Mouse (Mus musculus) lung, adult 2 months (tissue): ENCODE results near the gene Mrpl58.

Experiments used
- CTCF ChIP-seq: fragments of 200-500 bp; IDR thresholded peaks from 2 replicates; pipeline ENCODE4 v1.5.1; 2011; ENCODE audit warnings: mild to moderate bottlenecking, low read length, control low read depth; ENCODE audit not compliant: insufficient read depth
- POLR2A ChIP-seq: fragments of 200-500 bp; IDR thresholded peaks from 2 replicates; pipeline ENCODE4 v1.6.1; 2011; ENCODE audit warnings: low read depth, mild to moderate bottlenecking, control low read depth, low read length, borderline replicate concordance; ENCODE audit errors: extremely low read depth

DNA sequence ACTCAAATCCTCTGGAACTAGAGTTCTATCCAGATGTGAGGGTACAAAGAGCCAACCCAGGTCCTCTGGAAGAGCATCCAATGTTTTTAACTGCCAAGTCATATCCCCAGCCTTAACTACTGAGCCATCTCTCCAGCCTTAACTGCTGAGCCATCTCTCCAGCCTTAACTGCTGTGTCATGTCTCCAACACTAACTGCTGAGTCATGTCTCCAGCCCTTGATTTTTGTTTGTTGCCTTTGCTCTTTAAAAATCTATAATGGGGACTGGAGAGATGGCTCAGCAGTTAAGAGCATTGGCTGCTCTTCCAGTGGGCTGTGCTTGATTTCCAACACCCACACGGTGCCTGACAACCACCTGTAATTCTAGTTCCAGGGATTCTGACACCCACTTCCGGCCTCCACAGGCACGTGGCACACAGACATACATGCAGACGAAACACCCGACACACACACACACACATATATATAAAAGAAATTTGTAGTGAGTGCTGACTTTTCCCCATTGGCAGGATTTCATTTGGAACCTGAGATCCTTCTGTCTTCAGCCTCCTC, 34.1 kb downstream of the Mrpl58 start:
- no peak for TF ChIP-seq CTCF
- TF ChIP-seq POLR2A, result no peak
